Mouse (Mus musculus) spleen, postnatal 14 days (tissue): ENCODE measurements around the gene Kcnk16.
"Not testable (repeated sequence)": the region's sequence is repeated elsewhere in the genome, so short reads cannot be mapped to it uniquely, and the experiment has no call there.

Experiments used
- DNase-seq, 2 experiments: peaks; one replicate each; pipeline ENCODE4 v3.0.0; 2021 to 2022; ENCODE audit warnings: low spot score in 2 of 2

Gene Kcnk16

GRCm38 (mm10) chr14:20269082-20269809 lies at the start of gene Kcnk16:
Gene Kcnk16, minus strand, starts transcription at chr14:20269199.
- no peak for DNase-seq

- no peak for DNase-seq
Measured at GRCm38 (mm10) chr14:20315137-20315536, 46.1 kb upstream of the Kcnk16 start.

- not testable (repeated sequence) for DNase-seq
Measured at GRCm38 (mm10) chr14:20305085-20305484, 36.1 kb upstream of the Kcnk16 start.

- DNase-seq: no peak
Measured at GRCm38 (mm10) chr14:20298131-20298530, 29.1 kb upstream of the Kcnk16 start.

- DNase-seq: no peak
Measured at GRCm38 (mm10) chr14:20297616-20298015, 28.6 kb upstream of the Kcnk16 start.

- no peak for DNase-seq
Measured at GRCm38 (mm10) chr14:20294947-20295346, 25.9 kb upstream of the Kcnk16 start.

GRCm38 (mm10) chr14:20294117-20294892 lies 25.3 kb upstream of the Kcnk16 start, which contains the start of gene Nudt13:
Gene Nudt13, plus strand, starts transcription at chr14:20294697.
- DNase-seq: peak; percentile 30 to 67

- DNase-seq: no peak
Measured at GRCm38 (mm10) chr14:20291391-20291790, 22.4 kb upstream of the Kcnk16 start.

- no peak for DNase-seq
Measured at GRCm38 (mm10) chr14:20268421-20268820, 578 bp downstream of the Kcnk16 start.

- DNase-seq: no peak
Measured at GRCm38 (mm10) chr14:20262346-20262745, 6.7 kb downstream of the Kcnk16 start.

GRCm38 (mm10) chr14:20258185-20259113 lies 10.6 kb downstream of the Kcnk16 start:
- peak; percentile 51 to 78 for DNase-seq

- no peak for DNase-seq
Measured at GRCm38 (mm10) chr14:20250237-20251171, 18.5 kb downstream of the Kcnk16 start.

GRCm38 (mm10) chr14:20248001-20248400 lies 21.0 kb downstream of the Kcnk16 start:
- no peak for DNase-seq

- no peak for DNase-seq
Measured at GRCm38 (mm10) chr14:20246811-20247266, 22.2 kb downstream of the Kcnk16 start.

GRCm38 (mm10) chr14:20245861-20246260 lies 23.1 kb downstream of the Kcnk16 start:
- no peak for DNase-seq

GRCm38 (mm10) chr14:20245318-20245717 lies 23.7 kb downstream of the Kcnk16 start:
- DNase-seq: no peak

- no peak for DNase-seq
Measured at GRCm38 (mm10) chr14:20243158-20243557, 25.8 kb downstream of the Kcnk16 start.

GRCm38 (mm10) chr14:20242454-20242853 lies 26.5 kb downstream of the Kcnk16 start:
- no peak for DNase-seq

- no peak for DNase-seq
Measured at GRCm38 (mm10) chr14:20234403-20234802, 34.6 kb downstream of the Kcnk16 start.
